Mouse (Mus musculus) ES-E14 (cell line): ENCODE measurements around the gene Srd5a3. TPM values are rescaled to one million over a fixed set of nuclear protein-coding genes. Genes with fewer than 3 reads are reported as not detected.

Experiments
- DNase-seq: peaks from one replicate; pipeline ENCODE4 v3.0.0-alpha.2; 2013; ENCODE audit warnings: low read depth, low spot score
- H3K27ac ChIP-seq: 2 replicates; pipeline ENCODE4 v1.5.1; 2012; ENCODE audit warnings: low read depth, mild to moderate bottlenecking, low read length, moderate library complexity, mixed read lengths; ENCODE audit not compliant: poor library complexity, insufficient read depth, severe bottlenecking
- H3K36me3 ChIP-seq: 2 replicates; pipeline ENCODE4 v1.6.1; 2012; ENCODE audit warnings: mild to moderate bottlenecking, low read length, moderate library complexity, mixed read lengths; ENCODE audit not compliant: control insufficient read depth, poor library complexity, insufficient read depth, severe bottlenecking
- H3K4me1 ChIP-seq, 2 experiments: fragments of 150-350 bp in 1 of 2; sonication (generic) in 1 of 2; 2 replicates each; pipeline ENCODE4 v1.6.1; 2012; ENCODE audit warnings: low read length in 2 of 2, mild to moderate bottlenecking in 1 of 2, mixed read lengths in 1 of 2; ENCODE audit not compliant: control insufficient read depth in 2 of 2, insufficient read depth in 2 of 2, poor library complexity in 1 of 2
- H3K4me3 ChIP-seq, 2 experiments: fragments of 150-350 bp in 1 of 2; sonication (generic) in 1 of 2; 2 replicates each; pipeline ENCODE4 v1.5.1; 2012; ENCODE audit warnings: low read length in 2 of 2, low read depth in 1 of 2, mild to moderate bottlenecking in 1 of 2, mixed read lengths in 1 of 2; ENCODE audit not compliant: insufficient read depth in 1 of 2, poor library complexity in 1 of 2, severe bottlenecking in 1 of 2
- H3K9ac ChIP-seq: 2 replicates; pipeline ENCODE4 v1.6.1; 2012; ENCODE audit warnings: low read depth, mild to moderate bottlenecking, low read length, mixed read lengths; ENCODE audit not compliant: poor library complexity, insufficient read depth, severe bottlenecking
- H3K9me3 ChIP-seq: fragments of 150-350 bp; sonication (generic); 2 replicates; pipeline ENCODE4 v1.6.1; 2012; ENCODE audit warnings: low read depth, mild to moderate bottlenecking, low read length; ENCODE audit not compliant: control insufficient read depth, insufficient read depth
- CHD2 ChIP-seq: IDR thresholded peaks from 2 replicates; pipeline ENCODE4 v1.6.1; 2014; ENCODE audit warnings: mild to moderate bottlenecking, low read depth, low read length, inconsistent platforms
- HCFC1 ChIP-seq: IDR thresholded peaks from 2 replicates; pipeline ENCODE4 v1.6.1; 2012; ENCODE audit warnings: low read length, inconsistent platforms, borderline replicate concordance; ENCODE audit not compliant: insufficient read depth
- MAFK ChIP-seq: IDR thresholded peaks from 2 replicates; pipeline ENCODE4 v1.6.1; 2014; ENCODE audit warnings: mild to moderate bottlenecking, low read depth, low read length, inconsistent platforms; ENCODE audit not compliant: insufficient read depth
- ZC3H11A ChIP-seq: IDR thresholded peaks from 2 replicates; pipeline ENCODE4 v1.6.1; 2012; ENCODE audit warnings: low read depth, mild to moderate bottlenecking, inconsistent platforms, low read length, borderline replicate concordance
- ZNF384 ChIP-seq: IDR thresholded peaks from 2 replicates; pipeline ENCODE4 v1.6.1; 2012; ENCODE audit warnings: low read depth, low read length, inconsistent platforms
- in situ Hi-C, 2 experiments: fragments of 600-800 bp; cut with MboI; formaldehyde crosslinking; loops; one replicate each; pipeline ENCODE4 v1.15.1; 2025; ENCODE audit warnings: low sequenced_read_pairs in 2 of 2, inconsistent platforms in 1 of 2; ENCODE audit not compliant: unreplicated experiment in 2 of 2
- total RNA-seq: library from RNA; depleted of rRNA; stranded (reverse); fragments of 300-350 nt; gene quantifications from 2 replicates; pipeline ENCODE4 v1.2.3, GENCODE M21; 2012

The Srd5a3 gene
- total RNA-seq, 1 experiment = 13.7 TPM

GRCm38 (mm10) chr5:76136271-76136670 is 3.8 kb upstream of the Srd5a3 start:
- H3K9me3 ChIP-seq = no peaks in the 10 kb centered on the region

GRCm38 (mm10) chr5:76137586-76137985 is 2.5 kb upstream of the Srd5a3 start:
- peaks cover 2 to 7% of the 10 kb centered on the region in 2 experiments; a peak in 2 of 4 replicates for H3K4me1 ChIP-seq
- TF ChIP-seq CHD2 (no peak), MAFK (no peak), HCFC1 (no peak), ZNF384 (no peak)
- H3K9me3 ChIP-seq = no peaks in the 10 kb centered on the region
- no peak overlapping the region for H3K4me3 ChIP-seq
- no peak overlapping the region for H3K9ac ChIP-seq
- H3K27ac ChIP-seq = no peak overlapping the region
- in situ Hi-C loops = no loop called here
- no peak for DNase-seq
- H3K36me3 ChIP-seq = no peaks in the 10 kb centered on the region

More at GRCm38 (mm10) chr5:76136271-76136670, 3.8 kb upstream of the Srd5a3 start:
- no peaks in the 10 kb centered on the region for H3K36me3 ChIP-seq
- H3K4me1 ChIP-seq = peaks cover 1 to 5% of the 10 kb centered on the region in 2 experiments; a peak in 2 of 4 replicates
- no peak overlapping the region for H3K9ac ChIP-seq
- no peak overlapping the region for H3K4me3 ChIP-seq
- no peak overlapping the region for H3K27ac ChIP-seq
- in situ Hi-C loops = no loop called here
- DNase-seq = no peak
- no peak for TF ChIP-seq ZNF384
- no peak for TF ChIP-seq HCFC1
- no peak for TF ChIP-seq CHD2
- TF ChIP-seq ZC3H11A = no peak
- no peak for TF ChIP-seq MAFK

- TF ChIP-seq ZC3H11A = no peak
- TF ChIP-seq CHD2 = no peak
- TF ChIP-seq HCFC1 = no peak
- no peak for TF ChIP-seq ZNF384
- TF ChIP-seq MAFK = no peak
- no peaks in the 10 kb centered on the region for H3K9me3 ChIP-seq
- no peak overlapping the region for H3K4me3 ChIP-seq
These were observed 2.0 kb upstream of the Srd5a3 start for GRCm38 (mm10) chr5:76138071-76138470.

GRCm38 (mm10) chr5:76138512-76138911 is 1.6 kb upstream of the Srd5a3 start:
- no peak overlapping the region for H3K9ac ChIP-seq
- no peak for DNase-seq
- no peak overlapping the region for H3K27ac ChIP-seq
- in situ Hi-C loops = no loop called here
- peaks cover 2 to 7% of the 10 kb centered on the region in 2 experiments; a peak in 2 of 4 replicates for H3K4me1 ChIP-seq
- no peaks in the 10 kb centered on the region for H3K9me3 ChIP-seq
- TF ChIP-seq HCFC1 = no peak
- TF ChIP-seq CHD2 = no peak
- TF ChIP-seq ZC3H11A = no peak
- TF ChIP-seq ZNF384 = no peak
- TF ChIP-seq MAFK = no peak
- H3K36me3 ChIP-seq = no peaks in the 10 kb centered on the region
- no peak overlapping the region for H3K4me3 ChIP-seq

More at GRCm38 (mm10) chr5:76138071-76138470, 2.0 kb upstream of the Srd5a3 start:
- Histone ChIP-seq H3K9ac (no peak overlapping the region), H3K36me3 (no peaks in the 10 kb centered on the region), H3K4me1 (peaks cover 2 to 7% of the 10 kb centered on the region in 2 experiments; a peak in 2 of 4 replicates), H3K27ac (no peak overlapping the region)
- DNase-seq = no peak
- in situ Hi-C loops = no loop called here
